Mouse (Mus musculus) limb, embryonic 10.5 days (tissue): ENCODE data around the gene Fam47e. TPM values are rescaled to one million over a fixed set of nuclear protein-coding genes. Genes with fewer than 3 reads are reported as not detected.
"Not testable (repeated sequence)": the region's sequence is repeated elsewhere in the genome, so short reads cannot be mapped to it uniquely, and the experiment has no call there.

Experiments used
- DNase-seq: peaks from one replicate; pipeline ENCODE4 v3.0.0-alpha.2; 2017; ENCODE audit warnings: low spot score
- H3K27ac ChIP-seq: fragments of 300-500 bp; sonication (generic); 2 replicates; pipeline ENCODE4 v1.5.1; 2016; ENCODE audit warnings: mild to moderate bottlenecking
- H3K27me3 ChIP-seq: fragments of 300-500 bp; sonication (generic); 2 replicates; pipeline ENCODE4 v1.6.1; 2016; ENCODE audit warnings: low read depth, mild to moderate bottlenecking; ENCODE audit not compliant: poor library complexity, severe bottlenecking
- H3K36me3 ChIP-seq: fragments of 300-500 bp; sonication (generic); 2 replicates; pipeline ENCODE4 v1.6.1; 2016; ENCODE audit warnings: mild to moderate bottlenecking, moderate library complexity
- H3K4me1 ChIP-seq: fragments of 300-500 bp; sonication (generic); 2 replicates; pipeline ENCODE4 v1.6.1; 2016
- H3K4me3 ChIP-seq: fragments of 300-500 bp; sonication (generic); 2 replicates; pipeline ENCODE4 v1.5.1; 2016; ENCODE audit warnings: mild to moderate bottlenecking, moderate library complexity
- H3K9me3 ChIP-seq: fragments of 300-500 bp; sonication (generic); replicated peaks from 2 replicates; pipeline ENCODE4 v1.6.1; 2016; ENCODE audit warnings: mild to moderate bottlenecking
- WGBS: fragments of 180-500 bp; shearing (Covaris S2); methylation state at CpG from one replicate; pipeline ENCODE4 v1.1.7; 2016; 5-methylcytosine and 5-hydroxymethylcytosine counted together
- polyA plus RNA-seq: library from polyadenylated mRNA; unstranded; fragments of >200 nt; fragmentation: Nextera tagmentation; extraction: Ambion mirVana; gene quantifications from 2 replicates; pipeline ENCODE4 v1.2.1, GENCODE M21; 2016

The Fam47e gene
- polyA plus RNA-seq: not detected in 2 replicates

- H3K4me1 ChIP-seq: no peaks in the 10 kb centered on the region
- 81% methylated on average over 16 of the region's 16 CpGs for WGBS
- H3K36me3 ChIP-seq: no peaks in the 10 kb centered on the region
- H3K9me3 ChIP-seq: no peaks in the 10 kb centered on the region
- no peak within 1 kb of the TSS for H3K27ac ChIP-seq
- no peak within 1 kb of the TSS for H3K4me3 ChIP-seq
- H3K27me3 ChIP-seq: no peaks in the 10 kb centered on the region
- DNase-seq: no peak
Measured at GRCm38 (mm10) chr5:92554891-92555511, at the start of gene Fam47e. Fam47e (plus strand) TSS chr5:92555069.

- under 1% methylated on average over 48 of the region's 48 CpGs for WGBS
- Histone ChIP-seq H3K36me3 (no peaks in the 10 kb centered on the region), H3K27ac (peak overlapping the region; percentile 96), H3K27me3 (no peaks in the 10 kb centered on the region), H3K4me1 (peaks cover 28% of the 10 kb centered on the region), H3K9me3 (no peaks in the 10 kb centered on the region), H3K4me3 (peak overlapping the region; percentile 92)
- DNase-seq: peak; percentile 93
Measured at GRCm38 (mm10) chr5:92505402-92505865, 49.4 kb upstream of the Fam47e start.

GRCm38 (mm10) chr5:92506301-92506729 is 48.6 kb upstream of the Fam47e start:
- 42% methylated on average over 4 of the region's 4 CpGs for WGBS
- peak overlapping the region; percentile 96; the same call in 1 of the 2 replicates for H3K27ac ChIP-seq
- H3K27me3 ChIP-seq: no peaks in the 10 kb centered on the region
- H3K36me3 ChIP-seq: no peaks in the 10 kb centered on the region
- DNase-seq: peak; percentile 37
- H3K4me1 ChIP-seq: peaks cover 28% of the 10 kb centered on the region
- peak overlapping the region; percentile 92 for H3K4me3 ChIP-seq
- no peaks in the 10 kb centered on the region for H3K9me3 ChIP-seq

- Histone ChIP-seq H3K9me3 (no peaks in the 10 kb centered on the region), H3K27ac (peak within 1 kb of the TSS; percentile 96), H3K36me3 (no peaks in the 10 kb centered on the region), H3K27me3 (no peaks in the 10 kb centered on the region), H3K4me1 (peaks cover 28% of the 10 kb centered on the region), H3K4me3 (peak within 1 kb of the TSS; percentile 92)
- no peak for DNase-seq
Measured at GRCm38 (mm10) chr5:92506733-92507132, 48.1 kb upstream of the Fam47e start, which contains the start of gene Scarb2. Scarb2 (minus strand) TSS chr5:92506833.

GRCm38 (mm10) chr5:92508853-92509252 is 46.0 kb upstream of the Fam47e start:
- H3K27me3 ChIP-seq: no peaks in the 10 kb centered on the region
- no peak overlapping the region for H3K4me3 ChIP-seq
- H3K4me1 ChIP-seq: peaks cover 22% of the 10 kb centered on the region
- no peak overlapping the region for H3K27ac ChIP-seq
- DNase-seq: no peak
- no peaks in the 10 kb centered on the region for H3K36me3 ChIP-seq
- 96% methylated on average over 5 of the region's 5 CpGs for WGBS
- no peaks in the 10 kb centered on the region for H3K9me3 ChIP-seq

- peaks cover 2% of the 10 kb centered on the region for H3K4me1 ChIP-seq
- DNase-seq: no peak
- H3K9me3 ChIP-seq: no peaks in the 10 kb centered on the region
- H3K36me3 ChIP-seq: no peaks in the 10 kb centered on the region
- H3K4me3 ChIP-seq: no peak overlapping the region
- no peaks in the 10 kb centered on the region for H3K27me3 ChIP-seq
- H3K27ac ChIP-seq: no peak overlapping the region
Measured at GRCm38 (mm10) chr5:92511256-92511655, 43.6 kb upstream of the Fam47e start.

GRCm38 (mm10) chr5:92512066-92512465 is 42.8 kb upstream of the Fam47e start:
- Histone ChIP-seq H3K4me1 (no peaks in the 10 kb centered on the region), H3K27ac (no peak overlapping the region), H3K4me3 (no peak overlapping the region), H3K36me3 (no peaks in the 10 kb centered on the region), H3K9me3 (no peaks in the 10 kb centered on the region), H3K27me3 (no peaks in the 10 kb centered on the region)
- WGBS: 92% methylated on average over 5 of the region's 5 CpGs
- DNase-seq: no peak

- H3K4me1 ChIP-seq, H3K9me3 ChIP-seq, H3K27me3 ChIP-seq, H3K27ac ChIP-seq, H3K36me3 ChIP-seq, DNase-seq, H3K4me3 ChIP-seq: not testable (repeated sequence)
- WGBS: 82% methylated on average over 2 of the region's 2 CpGs
Measured at GRCm38 (mm10) chr5:92521131-92521530, 33.7 kb upstream of the Fam47e start.

- no peaks in the 10 kb centered on the region for H3K9me3 ChIP-seq
- no peaks in the 10 kb centered on the region for H3K36me3 ChIP-seq
- 87% methylated on average over 6 of the region's 6 CpGs for WGBS
- H3K4me1 ChIP-seq: no peaks in the 10 kb centered on the region
- DNase-seq: no peak
- H3K4me3 ChIP-seq: no peak overlapping the region
- no peak overlapping the region for H3K27ac ChIP-seq
- no peaks in the 10 kb centered on the region for H3K27me3 ChIP-seq
Measured at GRCm38 (mm10) chr5:92524821-92525258, 30.0 kb upstream of the Fam47e start.

GRCm38 (mm10) chr5:92539698-92540097 is 15.2 kb upstream of the Fam47e start:
- no peak overlapping the region for H3K27ac ChIP-seq
- H3K36me3 ChIP-seq: no peaks in the 10 kb centered on the region
- no peak overlapping the region for H3K4me3 ChIP-seq
- 84% methylated on average over 4 of the region's 4 CpGs for WGBS
- no peaks in the 10 kb centered on the region for H3K27me3 ChIP-seq
- no peak for DNase-seq
- H3K9me3 ChIP-seq: no peaks in the 10 kb centered on the region
- H3K4me1 ChIP-seq: no peaks in the 10 kb centered on the region

GRCm38 (mm10) chr5:92552611-92553010 is 2.3 kb upstream of the Fam47e start:
- no peaks in the 10 kb centered on the region for H3K27me3 ChIP-seq
- no peaks in the 10 kb centered on the region for H3K9me3 ChIP-seq
- no peaks in the 10 kb centered on the region for H3K4me1 ChIP-seq
- H3K36me3 ChIP-seq: no peaks in the 10 kb centered on the region
- H3K27ac ChIP-seq: no peak overlapping the region
- DNase-seq: no peak
- WGBS: 92% methylated on average over 2 of the region's 2 CpGs
- H3K4me3 ChIP-seq: no peak overlapping the region

- Histone ChIP-seq H3K36me3 (no peaks in the 10 kb centered on the region), H3K4me1 (no peaks in the 10 kb centered on the region), H3K27ac (no peak overlapping the region), H3K9me3 (no peaks in the 10 kb centered on the region), H3K4me3 (no peak overlapping the region), H3K27me3 (no peaks in the 10 kb centered on the region)
- no peak for DNase-seq
- WGBS: 74% methylated on average over 3 of the region's 3 CpGs
Measured at GRCm38 (mm10) chr5:92553939-92554338, 930 bp upstream of the Fam47e start.

GRCm38 (mm10) chr5:92554443-92554842 is 426 bp upstream of the Fam47e start:
- Histone ChIP-seq H3K36me3 (no peaks in the 10 kb centered on the region), H3K27me3 (no peaks in the 10 kb centered on the region), H3K4me3 (no peak overlapping the region), H3K27ac (no peak overlapping the region), H3K9me3 (no peaks in the 10 kb centered on the region), H3K4me1 (no peaks in the 10 kb centered on the region)
- WGBS: 90% methylated on average over 4 of the region's 4 CpGs
- no peak for DNase-seq

- Histone ChIP-seq H3K27me3 (no peaks in the 10 kb centered on the region), H3K36me3 (no peaks in the 10 kb centered on the region), H3K4me1 (no peaks in the 10 kb centered on the region), H3K9me3 (no peaks in the 10 kb centered on the region), H3K27ac (no peak overlapping the region), H3K4me3 (no peak overlapping the region)
- DNase-seq: no peak
- 90% methylated on average over 1 of the region's 1 CpGs for WGBS
Measured at GRCm38 (mm10) chr5:92555905-92556304, 1.0 kb downstream of the Fam47e start.
